Mouse (Mus musculus) heart, postnatal 0 days (tissue): ENCODE measurements at regions not wholly inside any gene's neighbourhood (a gene's known extent, or its start where the extent isn't known, plus 50 kb on each side); places are given as distances from the start of the nearest gene placed in this dataset.

Experiments
- CTCF ChIP-seq: IDR thresholded peaks from 2 replicates; pipeline ENCODE4 v1.5.1; 2016; ENCODE audit warnings: antibody characterized with exemption, control low read depth, low read depth
- EP300 ChIP-seq: IDR thresholded peaks from 2 replicates; pipeline ENCODE4 v1.6.1; 2016; ENCODE audit warnings: antibody characterized with exemption, low read depth

GRCm38 (mm10) chr11:31461824-31462223 is 92.0 kb upstream of the Stc2 start:
- no peak for TF ChIP-seq CTCF
- no peak for TF ChIP-seq EP300
